Mouse (Mus musculus) liver, embryonic 11.5 days (tissue): ENCODE measurements at regions not wholly inside any gene's neighbourhood (a gene's known extent, or its start where the extent isn't known, plus 50 kb on each side); places are given as distances from the start of the nearest gene placed in this dataset.
"Not testable (repeated sequence)": the region's sequence is repeated elsewhere in the genome, so short reads cannot be mapped to it uniquely, and the experiment has no call there.

Experiments
- ATAC-seq: fragments of 200-750 bp; cut with Nextera tagmentation; replicated peaks from 2 replicates; pipeline ENCODE4 v1.8.0; 2017; ENCODE audit warnings: moderate number of reproducible peaks, mild to moderate bottlenecking, moderate TSS enrichment, moderate library complexity; ENCODE audit not compliant: low FRiP score
- DNase-seq: peaks from one replicate; pipeline ENCODE4 v3.0.0-alpha.2; 2017; ENCODE audit warnings: low spot score
- H3K27ac ChIP-seq: fragments of 300-500 bp; sonication (generic); 2 replicates; pipeline ENCODE4 v1.5.1; 2014; ENCODE audit warnings: mild to moderate bottlenecking, low read depth, low read length, control low read depth
- H3K27me3 ChIP-seq: fragments of 300-500 bp; sonication (generic); replicated peaks from 2 replicates; pipeline ENCODE4 v1.6.1; 2014; ENCODE audit warnings: low read length, mixed read lengths; ENCODE audit not compliant: control insufficient read depth, insufficient read depth
- H3K36me3 ChIP-seq: fragments of 300-500 bp; sonication (generic); 2 replicates; pipeline ENCODE4 v1.6.1; 2014; ENCODE audit warnings: mild to moderate bottlenecking, low read length, moderate library complexity, mixed read lengths; ENCODE audit not compliant: control insufficient read depth, insufficient read depth
- H3K4me1 ChIP-seq: fragments of 300-500 bp; sonication (generic); replicated peaks from 2 replicates; pipeline ENCODE4 v1.6.1; 2014; ENCODE audit warnings: low read length, mixed read lengths; ENCODE audit not compliant: control insufficient read depth, insufficient read depth
- H3K4me2 ChIP-seq: fragments of 300-500 bp; sonication (generic); 2 replicates; pipeline ENCODE4 v1.6.1; 2014; ENCODE audit warnings: mild to moderate bottlenecking, control low read depth, moderate library complexity
- H3K4me3 ChIP-seq: fragments of 300-500 bp; sonication (generic); 2 replicates; pipeline ENCODE4 v1.5.1; 2014; ENCODE audit warnings: low read depth, low read length, control low read depth
- H3K9ac ChIP-seq: fragments of 300-500 bp; sonication (generic); 2 replicates; pipeline ENCODE4 v1.6.1; 2014; ENCODE audit warnings: low read depth, low read length, control low read depth
- H3K9me3 ChIP-seq: fragments of 300-500 bp; sonication (generic); 2 replicates; pipeline ENCODE4 v1.6.1; 2016; ENCODE audit warnings: low read length, inconsistent platforms, mixed read lengths; ENCODE audit not compliant: control insufficient read depth
- WGBS: fragments of 180-500 bp; shearing (Covaris S2); extraction: QIAGEN DNeasy Blood & Tissue Kit; methylation state at CpG from one replicate; pipeline ENCODE4 v1.1.7; 2014; 5-methylcytosine and 5-hydroxymethylcytosine counted together

- no peaks in the 10 kb centered on the region for H3K36me3 ChIP-seq
- no peak overlapping the region for H3K9ac ChIP-seq
- no peak for DNase-seq
- no peaks in the 10 kb centered on the region for H3K9me3 ChIP-seq
- H3K27ac ChIP-seq, result no peak overlapping the region
- no peaks in the 10 kb centered on the region for H3K27me3 ChIP-seq
- WGBS, result 89% methylated on average over 2 of the region's 2 CpGs
- H3K4me1 ChIP-seq, result no peaks in the 10 kb centered on the region
- no peak for ATAC-seq
- no peak overlapping the region for H3K4me3 ChIP-seq
- H3K4me2 ChIP-seq, result no peak overlapping the region
These were observed 221.3 kb downstream of the Prdm13 start for GRCm38 (mm10) chr4:21464456-21464855.

DNA sequence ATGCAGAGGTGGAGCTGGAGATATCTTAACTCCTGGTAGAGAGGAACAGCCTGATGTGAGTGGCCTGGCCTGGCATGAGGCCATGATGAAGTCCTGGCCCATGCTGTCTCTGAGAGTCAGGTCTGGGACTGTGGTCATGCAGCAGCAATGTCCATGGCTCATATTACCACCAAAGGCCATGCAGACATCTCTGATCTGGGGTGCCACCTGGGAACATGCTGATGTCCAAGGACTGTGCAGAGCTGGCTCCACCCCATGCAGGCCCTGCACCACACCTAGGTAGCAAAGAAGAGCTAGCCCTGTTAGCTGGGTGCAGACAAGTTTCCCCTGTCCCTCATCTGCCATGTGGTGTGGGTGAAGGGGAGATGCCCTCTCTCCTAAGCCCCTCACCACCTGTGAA is 244.5 kb downstream of the Prdm13 start:
- no peaks in the 10 kb centered on the region for H3K27me3 ChIP-seq
- no peak overlapping the region for H3K27ac ChIP-seq
- ATAC-seq (no peak), DNase-seq (no peak)
- no peaks in the 10 kb centered on the region for H3K4me1 ChIP-seq
- H3K4me2 ChIP-seq, result no peak overlapping the region
- no peak overlapping the region for H3K4me3 ChIP-seq
- H3K9me3 ChIP-seq, result no peaks in the 10 kb centered on the region
- no peaks in the 10 kb centered on the region for H3K36me3 ChIP-seq
- no peak overlapping the region for H3K9ac ChIP-seq

GRCm38 (mm10) chr4:21436710-21437109 is 249.1 kb downstream of the Prdm13 start:
- Histone ChIP-seq H3K4me2 (no peak overlapping the region), H3K4me1 (no peaks in the 10 kb centered on the region), H3K27ac (no peak overlapping the region), H3K9ac (no peak overlapping the region), H3K36me3 (no peaks in the 10 kb centered on the region), H3K27me3 (no peaks in the 10 kb centered on the region), H3K4me3 (no peak overlapping the region), H3K9me3 (no peaks in the 10 kb centered on the region)
- DNase-seq (no peak), ATAC-seq (no peak)
- WGBS, result 20% methylated on average over 2 of the region's 2 CpGs

DNA sequence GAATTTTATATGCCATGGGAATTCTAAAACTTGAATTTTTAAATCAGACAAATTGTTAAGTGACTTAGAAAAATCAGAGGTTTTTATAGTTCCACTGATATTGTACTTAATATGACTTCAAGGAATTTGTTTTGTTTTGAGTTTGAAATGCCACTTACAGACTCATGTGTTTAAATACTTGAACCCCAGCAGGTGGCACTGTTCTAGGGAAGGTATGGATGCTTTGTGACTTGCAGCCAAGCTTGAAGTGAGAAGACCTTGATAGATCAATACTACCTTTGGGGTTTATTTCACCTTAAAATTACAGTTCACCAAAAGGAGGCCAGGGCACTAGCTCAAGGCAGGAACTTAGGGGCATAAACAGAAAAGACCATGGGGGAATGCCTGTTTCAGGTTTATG is 277.9 kb downstream of the Prdm13 start:
- H3K27ac ChIP-seq, result no peak overlapping the region
- H3K4me2 ChIP-seq, result no peak overlapping the region
- DNase-seq, result no peak
- no peaks in the 10 kb centered on the region for H3K9me3 ChIP-seq
- H3K4me3 ChIP-seq, result no peak overlapping the region
- H3K36me3 ChIP-seq, result no peaks in the 10 kb centered on the region
- no peaks in the 10 kb centered on the region for H3K27me3 ChIP-seq
- ATAC-seq, result no peak
- H3K4me1 ChIP-seq, result no peaks in the 10 kb centered on the region
- no peak overlapping the region for H3K9ac ChIP-seq

DNA sequence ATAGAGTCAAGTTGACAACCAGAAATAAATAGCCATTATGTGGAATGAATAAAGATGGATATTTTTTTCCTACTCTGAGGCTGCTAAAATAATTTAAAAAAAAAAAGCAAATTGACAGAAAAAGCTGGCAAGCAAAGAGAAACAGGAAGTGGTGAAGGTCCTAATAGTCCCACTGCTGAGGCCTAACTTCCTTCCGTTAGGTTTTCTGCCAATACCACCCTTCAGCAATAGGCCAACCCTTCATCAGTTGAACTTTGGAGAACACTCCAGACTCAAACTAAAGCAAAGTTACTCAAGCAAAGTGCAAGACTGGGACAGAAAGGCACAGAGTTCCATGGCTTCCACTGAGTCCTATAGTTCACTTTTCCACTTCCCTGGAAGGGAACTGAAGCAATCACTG is 316.4 kb downstream of the Prdm13 start:
- no peak overlapping the region for H3K27ac ChIP-seq
- no peak overlapping the region for H3K4me2 ChIP-seq
- 61% methylated on average over 1 of the region's 1 CpGs for WGBS
- H3K36me3 ChIP-seq, result no peaks in the 10 kb centered on the region
- H3K27me3 ChIP-seq, result no peaks in the 10 kb centered on the region
- no peaks in the 10 kb centered on the region for H3K4me1 ChIP-seq
- ATAC-seq, result no peak
- no peak for DNase-seq
- no peak overlapping the region for H3K9ac ChIP-seq
- no peaks in the 10 kb centered on the region for H3K9me3 ChIP-seq
- no peak overlapping the region for H3K4me3 ChIP-seq

- ATAC-seq, result no peak
- WGBS, result 64% methylated on average over 11 of the region's 11 CpGs
- DNase-seq, result no peak
- Histone ChIP-seq H3K36me3 (no peaks in the 10 kb centered on the region), H3K4me3 (no peak overlapping the region), H3K4me1 (no peaks in the 10 kb centered on the region), H3K9ac (no peak overlapping the region), H3K9me3 (no peaks in the 10 kb centered on the region), H3K4me2 (no peak overlapping the region), H3K27ac (no peak overlapping the region), H3K27me3 (no peaks in the 10 kb centered on the region)
These were observed 317.3 kb downstream of the Prdm13 start for GRCm38 (mm10) chr4:21368234-21369021.

DNA sequence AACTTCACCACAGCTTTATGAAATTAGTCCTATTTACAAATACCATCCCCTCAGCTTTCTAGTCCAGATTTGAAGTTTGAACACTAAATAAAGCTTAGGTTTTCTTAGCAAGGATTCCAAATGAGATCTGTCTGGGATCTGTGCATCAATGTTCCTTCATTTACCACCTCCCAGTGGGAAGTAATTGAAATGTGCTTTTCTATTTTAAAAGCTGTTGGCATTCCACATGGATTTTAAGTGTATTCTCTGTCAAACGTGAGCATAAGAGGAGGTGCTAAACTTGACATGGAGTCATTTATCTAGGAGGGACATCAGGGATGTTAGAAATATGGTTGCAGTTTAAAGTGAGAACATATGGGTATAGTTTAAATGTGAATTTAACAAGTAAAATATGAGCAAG is 364.0 kb downstream of the Prdm13 start:
- no peaks in the 10 kb centered on the region for H3K4me1 ChIP-seq
- H3K27me3 ChIP-seq, result no peaks in the 10 kb centered on the region
- no peaks in the 10 kb centered on the region for H3K9me3 ChIP-seq
- H3K9ac ChIP-seq, result no peak overlapping the region
- no peak overlapping the region for H3K4me3 ChIP-seq
- no peak for DNase-seq
- WGBS, result 56% methylated on average over 1 of the region's 1 CpGs
- no peak overlapping the region for H3K27ac ChIP-seq
- H3K36me3 ChIP-seq, result no peaks in the 10 kb centered on the region
- H3K4me2 ChIP-seq, result no peak overlapping the region
- no peak for ATAC-seq

DNA sequence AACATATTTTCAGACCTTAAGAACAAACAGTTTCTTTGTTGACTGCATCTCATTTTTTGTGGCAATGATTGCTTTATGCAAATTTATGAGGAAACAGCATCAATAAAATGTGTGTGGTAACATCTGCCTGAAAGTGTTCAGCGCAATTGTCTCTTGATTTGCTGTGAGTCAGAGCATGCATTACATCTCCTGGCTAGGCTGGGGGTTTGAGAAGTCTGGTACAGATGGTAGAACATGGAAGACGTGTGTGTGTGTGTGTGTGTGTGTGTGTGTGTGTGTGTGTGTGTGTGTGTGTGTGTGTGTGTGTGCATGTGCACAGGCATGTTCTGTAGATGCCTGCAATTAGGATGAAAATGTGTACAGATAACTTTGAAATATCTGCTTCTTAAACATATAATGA is 376.5 kb downstream of the Prdm13 start:
- H3K4me2 ChIP-seq, H3K9me3 ChIP-seq, ATAC-seq, H3K9ac ChIP-seq, H3K27ac ChIP-seq, DNase-seq, H3K27me3 ChIP-seq, H3K36me3 ChIP-seq, H3K4me1 ChIP-seq, H3K4me3 ChIP-seq: not testable (repeated sequence)
- WGBS, result 58% methylated on average over 2 of the region's 2 CpGs

DNA sequence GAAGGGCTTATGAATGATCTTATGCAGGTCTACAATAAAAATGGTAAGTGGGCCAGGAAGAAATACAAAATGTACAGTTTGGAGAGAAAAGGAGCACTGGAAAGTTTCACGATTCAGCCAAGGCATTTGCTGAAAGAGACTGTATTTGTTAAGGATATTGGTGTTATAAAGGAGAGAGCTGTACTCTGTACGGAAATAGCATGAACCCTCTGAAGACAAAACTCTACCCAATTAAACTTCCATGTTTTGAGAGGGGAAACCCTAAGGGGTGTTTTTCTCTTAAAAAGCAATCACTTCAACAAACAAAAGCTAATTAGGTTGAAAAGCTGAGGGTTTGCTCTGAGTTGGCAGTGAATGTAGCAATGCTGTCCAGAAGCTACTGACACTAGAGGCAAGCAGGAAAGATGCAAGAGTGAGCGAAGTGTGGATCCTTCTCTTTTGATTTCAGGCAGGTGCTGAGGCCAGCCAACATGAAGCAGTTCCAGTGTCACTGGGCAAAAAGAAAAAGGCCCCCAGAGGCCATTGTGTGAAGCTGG is 378.2 kb downstream of the Prdm13 start:
- DNase-seq (no peak), ATAC-seq (no peak)
- H3K27me3 ChIP-seq, result no peaks in the 10 kb centered on the region
- H3K4me3 ChIP-seq, result no peak overlapping the region
- H3K9me3 ChIP-seq, result no peaks in the 10 kb centered on the region
- no peak overlapping the region for H3K4me2 ChIP-seq
- H3K9ac ChIP-seq, result no peak overlapping the region
- WGBS, result 78% methylated on average over 3 of the region's 3 CpGs
- no peak overlapping the region for H3K27ac ChIP-seq
- no peaks in the 10 kb centered on the region for H3K36me3 ChIP-seq
- H3K4me1 ChIP-seq, result no peaks in the 10 kb centered on the region
